Mouse (Mus musculus): ENCODE measurements around the gene Gramd4. TPM values are rescaled to one million over a fixed set of nuclear protein-coding genes. Genes with fewer than 3 reads are reported as not detected.
A peak's percentile ranks its signal among the peaks of the same experiment; 100 is the strongest.

Gramd4 gene
- polyA plus RNA-seq (2011; ENCODE audit: insufficient read depth, insufficient read length, low replicate concordance, missing spikeins) = 14.1 and 20.7 TPM in 2 replicates

DNA sequence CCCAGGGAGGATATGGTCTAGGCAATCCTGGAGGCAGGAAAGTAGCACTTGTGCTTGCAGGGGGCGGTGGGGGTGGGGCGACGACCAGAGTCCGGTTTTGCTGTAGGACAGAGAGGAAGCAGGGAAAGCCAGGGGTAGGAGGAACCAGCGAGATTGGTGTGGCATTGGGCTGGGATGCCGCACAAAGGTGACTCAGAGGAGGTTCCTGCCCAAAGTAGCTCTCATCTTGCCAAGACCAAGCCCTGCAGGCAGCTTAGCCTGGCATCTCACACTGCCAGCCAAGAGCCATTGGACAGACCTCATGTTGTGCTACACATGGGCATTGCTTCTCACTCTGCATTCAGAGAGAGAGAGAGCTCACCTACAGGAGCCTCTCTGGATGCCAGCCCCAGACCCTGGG, at the start of gene Gramd4:
TSS of gene Gramd4 (plus strand) at position 283 of the 400 bp plus-strand sequence.
- H3K4me3 ChIP-seq (replicated peaks; ENCODE audit: control insufficient read depth, low read depth, low read length) = peak within 1 kb of the TSS; percentile 53
- WGBS = 24% methylated on average over 6 of the region's 6 CpGs

DNA sequence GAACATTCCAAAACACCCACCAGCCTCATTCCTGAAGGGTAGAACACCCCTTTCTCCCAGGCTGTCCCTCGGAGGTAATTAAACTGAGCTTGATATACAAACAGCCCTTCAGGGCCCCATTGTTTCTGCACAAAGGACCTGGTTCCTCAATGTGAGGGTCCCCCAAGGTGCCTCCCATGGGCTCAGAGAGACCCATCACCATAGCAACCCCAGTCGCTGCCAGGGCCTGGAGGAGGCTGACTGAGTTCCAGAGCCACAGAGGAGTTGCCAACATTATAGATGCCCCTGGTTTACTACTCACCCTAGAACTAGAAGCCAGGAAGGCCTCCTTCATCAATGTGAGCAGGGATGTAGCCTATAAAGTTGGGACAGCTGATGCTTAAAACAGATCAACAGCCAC, 44.4 kb upstream of the Gramd4 start:
- Histone ChIP-seq H3K4me3 (replicated peaks; ENCODE audit: control insufficient read depth, low read depth, low read length) (no peak overlapping the region), H3K4me1 (ENCODE audit: control insufficient read depth, insufficient read depth, low read length) (no peaks in the 10 kb centered on the region; the same call in 1 of the 2 replicates), H3K27ac (ENCODE audit: control insufficient read depth, insufficient read depth, low read depth, low read length, poor library complexity) (no peak overlapping the region)
- WGBS = 75% methylated on average over 2 of the region's 2 CpGs
- TF ChIP-seq POLR2A (IDR thresholded peaks at IDR 0.05; ENCODE audit: borderline replicate concordance, control insufficient read depth, low read depth, low read length) (no peak), CTCF (IDR thresholded peaks at IDR 0.05; ENCODE audit: control insufficient read depth, insufficient read depth, low read length) (no peak)

More for the DNA sequence above, at the start of gene Gramd4:
- TF ChIP-seq POLR2A (IDR thresholded peaks at IDR 0.05; ENCODE audit: borderline replicate concordance, control insufficient read depth, low read depth, low read length) (no peak), CTCF (IDR thresholded peaks at IDR 0.05; ENCODE audit: control insufficient read depth, insufficient read depth, low read length) (no peak)
- H3K27ac ChIP-seq (ENCODE audit: control insufficient read depth, insufficient read depth, low read depth, low read length, poor library complexity) = peak within 1 kb of the TSS; percentile 13; the same call in 1 of the 2 replicates
- peaks cover 10% of the 10 kb centered on the region for H3K4me1 ChIP-seq (ENCODE audit: control insufficient read depth, insufficient read depth, low read length)

DNA sequence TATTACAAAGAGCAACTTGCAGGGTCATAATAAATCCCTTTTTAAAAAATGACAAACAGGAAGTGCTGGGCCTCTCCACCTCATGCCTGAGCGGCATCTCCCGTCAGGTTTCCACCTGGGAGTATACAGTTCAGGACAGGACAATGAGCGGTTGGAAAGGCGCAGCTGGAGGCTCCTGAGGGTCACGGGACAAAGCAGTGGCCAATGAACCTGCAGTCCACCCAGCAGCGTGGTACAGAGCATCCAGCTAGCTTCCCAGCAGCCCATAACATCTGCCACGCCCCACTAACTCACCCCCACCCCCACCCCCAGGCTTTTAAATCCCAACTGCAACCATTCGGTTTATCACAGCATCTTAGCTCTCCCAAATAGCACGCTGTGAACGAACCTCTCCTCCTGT, 43.8 kb upstream of the Gramd4 start:
- WGBS = 57% methylated on average over 10 of the region's 10 CpGs
- H3K27ac ChIP-seq (ENCODE audit: control insufficient read depth, insufficient read depth, low read depth, low read length, poor library complexity) = no peak overlapping the region
- H3K4me1 ChIP-seq (ENCODE audit: control insufficient read depth, insufficient read depth, low read length) = no peaks in the 10 kb centered on the region; the same call in 1 of the 2 replicates
- no peak for TF ChIP-seq CTCF (IDR thresholded peaks at IDR 0.05; ENCODE audit: control insufficient read depth, insufficient read depth, low read length)
- no peak for TF ChIP-seq POLR2A (IDR thresholded peaks at IDR 0.05; ENCODE audit: borderline replicate concordance, control insufficient read depth, low read depth, low read length)
- H3K4me3 ChIP-seq (replicated peaks; ENCODE audit: control insufficient read depth, low read depth, low read length) = no peak overlapping the region

DNA sequence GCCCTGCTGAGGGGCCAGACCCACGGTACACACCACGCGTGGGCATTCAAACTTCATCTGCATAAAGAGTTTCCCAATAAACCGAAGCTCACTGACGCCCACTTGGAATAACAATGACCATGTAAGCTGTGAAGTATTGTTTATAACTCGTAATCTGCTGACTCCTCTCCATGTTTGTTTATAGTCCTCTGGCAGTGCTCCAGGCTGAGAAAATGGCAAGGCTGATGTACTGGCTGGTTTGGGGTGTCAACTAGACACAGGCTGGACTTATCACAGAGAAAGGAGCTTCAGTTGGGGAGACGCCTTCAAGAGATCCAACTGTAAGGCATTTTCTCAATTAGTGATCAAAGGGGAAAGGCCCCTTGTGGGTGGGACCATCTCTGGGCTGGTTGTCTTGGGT, 42.5 kb upstream of the Gramd4 start:
- Histone ChIP-seq H3K4me1 (ENCODE audit: control insufficient read depth, insufficient read depth, low read length) (no peaks in the 10 kb centered on the region; the same call in 1 of the 2 replicates), H3K4me3 (replicated peaks; ENCODE audit: control insufficient read depth, low read depth, low read length) (no peak overlapping the region), H3K27ac (ENCODE audit: control insufficient read depth, insufficient read depth, low read depth, low read length, poor library complexity) (peak overlapping the region; percentile 78)
- no peak for TF ChIP-seq CTCF (IDR thresholded peaks at IDR 0.05; ENCODE audit: control insufficient read depth, insufficient read depth, low read length)
- no peak for TF ChIP-seq POLR2A (IDR thresholded peaks at IDR 0.05; ENCODE audit: borderline replicate concordance, control insufficient read depth, low read depth, low read length)
- WGBS = 77% methylated on average over 7 of the region's 7 CpGs

DNA sequence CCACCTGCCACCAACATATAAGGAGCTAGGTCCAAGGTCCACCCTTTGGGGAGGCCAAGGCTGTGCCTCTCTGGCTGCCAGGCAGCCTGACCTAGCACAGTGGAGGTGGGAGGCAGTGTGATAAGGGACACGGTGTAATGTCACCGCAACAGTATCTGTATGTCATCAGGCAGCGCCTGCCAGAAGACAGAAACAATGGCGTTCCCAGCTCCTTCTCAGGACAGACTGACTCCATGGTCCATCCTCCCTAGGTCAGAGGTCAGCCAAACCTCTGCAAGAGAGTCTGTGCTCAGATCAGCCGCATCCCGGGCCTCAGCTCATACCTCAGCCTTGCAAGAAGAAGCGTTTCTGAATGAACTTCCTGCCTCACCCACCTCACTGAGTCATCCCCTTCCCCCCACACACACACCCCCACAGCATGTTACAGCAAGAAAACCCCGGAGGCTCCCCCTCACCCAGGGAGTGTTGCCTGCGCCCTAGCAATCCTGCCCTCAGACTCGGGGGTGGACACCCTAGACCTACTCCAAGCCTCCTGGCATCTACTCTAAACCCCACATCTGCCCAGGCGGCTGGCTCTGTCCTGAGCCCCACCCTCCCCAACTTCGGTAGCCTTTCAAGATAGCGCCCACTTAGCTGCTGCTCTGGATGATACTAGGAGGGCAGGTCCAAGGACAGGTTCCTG, 41.5 kb upstream of the Gramd4 start:
- Histone ChIP-seq H3K4me3 (replicated peaks; ENCODE audit: control insufficient read depth, low read depth, low read length) (no peak overlapping the region), H3K27ac (ENCODE audit: control insufficient read depth, insufficient read depth, low read depth, low read length, poor library complexity) (peak overlapping the region; percentile 77), H3K4me1 (ENCODE audit: control insufficient read depth, insufficient read depth, low read length) (no peaks in the 10 kb centered on the region; the same call in 1 of the 2 replicates)
- TF ChIP-seq POLR2A (IDR thresholded peaks at IDR 0.05; ENCODE audit: borderline replicate concordance, control insufficient read depth, low read depth, low read length) (peak; percentile 65; the same call in 1 of the 2 replicates), CTCF (IDR thresholded peaks at IDR 0.05; ENCODE audit: control insufficient read depth, insufficient read depth, low read length) (no peak)
- 55% methylated on average over 13 of the region's 13 CpGs for WGBS

DNA sequence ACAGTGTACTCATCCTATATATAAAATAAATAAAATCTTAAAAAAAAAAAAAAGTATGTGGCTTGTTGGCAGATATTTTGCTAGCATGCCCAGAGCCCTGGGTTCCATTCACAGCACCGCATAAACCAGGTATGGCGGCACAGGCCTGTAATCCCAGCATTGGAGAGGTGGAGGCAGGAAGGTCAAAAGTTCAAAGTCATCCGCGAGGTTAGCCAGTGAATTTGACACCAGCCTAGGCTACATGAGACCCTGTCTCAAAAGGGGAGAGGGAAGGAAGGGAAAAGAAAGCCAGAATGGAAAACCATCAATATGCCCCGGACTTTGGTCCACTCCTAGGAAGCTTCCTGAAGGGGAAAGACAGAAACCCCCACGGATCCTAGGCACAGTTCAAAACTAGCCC, 40.2 kb upstream of the Gramd4 start:
- H3K4me3 ChIP-seq (replicated peaks; ENCODE audit: control insufficient read depth, low read depth, low read length) = no peak overlapping the region
- 95% methylated on average over 6 of the region's 6 CpGs for WGBS
- H3K4me1 ChIP-seq (ENCODE audit: control insufficient read depth, insufficient read depth, low read length) = no peaks in the 10 kb centered on the region; the same call in 1 of the 2 replicates
- H3K27ac ChIP-seq (ENCODE audit: control insufficient read depth, insufficient read depth, low read depth, low read length, poor library complexity) = no peak overlapping the region
- TF ChIP-seq POLR2A (IDR thresholded peaks at IDR 0.05; ENCODE audit: borderline replicate concordance, control insufficient read depth, low read depth, low read length) = no peak
- TF ChIP-seq CTCF (IDR thresholded peaks at IDR 0.05; ENCODE audit: control insufficient read depth, insufficient read depth, low read length) = no peak

DNA sequence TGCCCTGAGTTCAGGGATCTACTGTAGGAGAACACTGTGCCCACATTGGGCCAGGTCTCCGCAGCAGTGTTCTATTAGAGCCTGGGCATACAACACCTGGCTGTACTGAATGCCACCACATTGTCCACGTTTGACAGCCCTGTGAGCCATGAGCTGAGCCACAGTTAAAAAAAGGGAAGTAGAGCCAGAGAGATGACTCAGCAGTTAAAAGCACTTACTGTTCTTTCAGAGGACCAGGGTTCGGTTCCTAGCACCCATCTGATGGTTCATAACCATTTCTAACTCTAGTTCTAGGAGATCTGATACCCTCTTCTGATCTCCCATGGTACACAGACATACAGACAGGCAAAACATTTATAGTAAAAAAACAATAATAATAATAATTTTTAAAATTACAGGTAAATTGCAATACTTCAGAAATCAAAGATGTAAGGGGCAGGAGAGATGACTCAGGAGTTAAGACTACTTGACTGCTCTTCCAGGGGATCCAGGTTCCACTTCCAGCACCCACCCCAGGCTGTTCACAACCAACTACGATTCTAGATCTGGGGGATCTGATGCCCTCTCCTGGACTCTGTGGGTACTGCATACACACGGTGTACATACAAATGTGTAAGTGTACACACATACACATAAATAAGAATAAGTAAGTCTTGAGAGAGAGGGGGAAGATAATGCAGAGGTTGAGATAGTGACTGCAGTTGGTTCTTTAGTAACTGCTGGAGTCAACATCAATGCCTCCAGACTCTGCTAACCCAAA, 38.6 kb upstream of the Gramd4 start:
- H3K4me3 ChIP-seq (replicated peaks; ENCODE audit: control insufficient read depth, low read depth, low read length) = no peak overlapping the region
- TF ChIP-seq POLR2A (IDR thresholded peaks at IDR 0.05; ENCODE audit: borderline replicate concordance, control insufficient read depth, low read depth, low read length) = no peak
- no peak for TF ChIP-seq CTCF (IDR thresholded peaks at IDR 0.05; ENCODE audit: control insufficient read depth, insufficient read depth, low read length)
- 83% methylated on average over 5 of the region's 5 CpGs for WGBS
- H3K4me1 ChIP-seq (ENCODE audit: control insufficient read depth, insufficient read depth, low read length) = no peaks in the 10 kb centered on the region; the same call in 1 of the 2 replicates
- H3K27ac ChIP-seq (ENCODE audit: control insufficient read depth, insufficient read depth, low read depth, low read length, poor library complexity) = no peak overlapping the region

DNA sequence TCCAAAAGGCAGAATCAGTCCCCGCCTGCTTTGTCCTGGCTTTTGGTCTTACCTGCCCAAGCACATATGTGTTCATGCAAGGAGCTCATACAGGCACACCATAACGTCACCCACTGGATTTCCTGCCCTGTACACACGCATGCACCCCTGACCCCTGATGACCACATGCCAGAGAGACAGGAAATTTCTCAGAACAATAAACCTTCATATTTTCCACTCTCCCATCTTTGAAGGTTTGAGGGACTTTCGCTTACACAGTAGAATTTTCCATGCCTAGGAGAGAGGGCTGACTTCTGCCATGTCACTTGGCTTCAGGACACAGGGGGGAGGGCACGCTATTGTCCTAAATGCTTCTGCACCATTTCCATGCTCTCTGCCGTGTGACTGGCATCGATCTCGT, 37.5 kb upstream of the Gramd4 start:
- WGBS = 90% methylated on average over 8 of the region's 8 CpGs
- H3K4me1 ChIP-seq (ENCODE audit: control insufficient read depth, insufficient read depth, low read length) = no peaks in the 10 kb centered on the region; the same call in 1 of the 2 replicates
- no peak overlapping the region for H3K4me3 ChIP-seq (replicated peaks; ENCODE audit: control insufficient read depth, low read depth, low read length)
- TF ChIP-seq POLR2A (IDR thresholded peaks at IDR 0.05; ENCODE audit: borderline replicate concordance, control insufficient read depth, low read depth, low read length) (no peak), CTCF (IDR thresholded peaks at IDR 0.05; ENCODE audit: control insufficient read depth, insufficient read depth, low read length) (no peak)
- no peak overlapping the region for H3K27ac ChIP-seq (ENCODE audit: control insufficient read depth, insufficient read depth, low read depth, low read length, poor library complexity)
